Mouse (Mus musculus) natural killer cell, adult 2 months (primary cell): ENCODE data around the gene Slc1a2.

Source experiments
- DNase-seq, 2 experiments: peaks; one replicate each; pipeline ENCODE4 v3.0.0; 2022; ENCODE audit warnings: low spot score in 2 of 2

The Slc1a2 gene

GRCm38 (mm10) chr2:102712678-102713628 is 54.5 kb downstream of the Slc1a2 start:
- no peak for DNase-seq

- DNase-seq = no peak
Measured at GRCm38 (mm10) chr2:102714320-102714719, 55.9 kb downstream of the Slc1a2 start.

GRCm38 (mm10) chr2:102715754-102716153 is 57.3 kb downstream of the Slc1a2 start:
- no peak for DNase-seq

- no peak for DNase-seq
Measured at GRCm38 (mm10) chr2:102721859-102722258, 63.4 kb downstream of the Slc1a2 start.

GRCm38 (mm10) chr2:102725054-102725453 is 66.6 kb downstream of the Slc1a2 start:
- DNase-seq = no peak

GRCm38 (mm10) chr2:102730386-102730785 is 71.9 kb downstream of the Slc1a2 start:
- DNase-seq = no peak

- no peak for DNase-seq
Measured at GRCm38 (mm10) chr2:102730788-102731187, 72.3 kb downstream of the Slc1a2 start.

- DNase-seq = no peak
Measured at GRCm38 (mm10) chr2:102733128-102733527, 74.7 kb downstream of the Slc1a2 start.

GRCm38 (mm10) chr2:102734055-102734454 is 75.6 kb downstream of the Slc1a2 start:
- DNase-seq = no peak

GRCm38 (mm10) chr2:102735031-102735430 is 76.6 kb downstream of the Slc1a2 start:
- DNase-seq = no peak

- no peak for DNase-seq
Measured at GRCm38 (mm10) chr2:102735811-102736210, 77.4 kb downstream of the Slc1a2 start.

- no peak for DNase-seq
Measured at GRCm38 (mm10) chr2:102736490-102736889, 78.0 kb downstream of the Slc1a2 start.

- no peak for DNase-seq
Measured at GRCm38 (mm10) chr2:102738852-102739251, 80.4 kb downstream of the Slc1a2 start.

- DNase-seq = no peak
Measured at GRCm38 (mm10) chr2:102742685-102743084, 84.2 kb downstream of the Slc1a2 start.

- DNase-seq = peak; percentile 12 to 61
Measured at GRCm38 (mm10) chr2:102743918-102744696, 85.6 kb downstream of the Slc1a2 start.

- peak in 1 of 2 experiments; percentile 66 for DNase-seq
Measured at GRCm38 (mm10) chr2:102745259-102745906, 86.9 kb downstream of the Slc1a2 start.

- no peak for DNase-seq
Measured at GRCm38 (mm10) chr2:102747758-102748157, 89.3 kb downstream of the Slc1a2 start.

GRCm38 (mm10) chr2:102749926-102750325 is 91.5 kb downstream of the Slc1a2 start:
- peak in 1 of 2 experiments; percentile 17 for DNase-seq

- no peak for DNase-seq
Measured at GRCm38 (mm10) chr2:102751846-102752245, 93.4 kb downstream of the Slc1a2 start.

- no peak for DNase-seq
Measured at GRCm38 (mm10) chr2:102757241-102757860, 98.9 kb downstream of the Slc1a2 start.

- DNase-seq = no peak
Measured at GRCm38 (mm10) chr2:102759479-102759878, 101.0 kb downstream of the Slc1a2 start.
